Comparison of ENCODE assay signal across 24 mouse cellular contexts in genomic region chr13:98921276-98921675, GRCm38 (mm10). TPM values are rescaled to one million over a fixed set of nuclear protein-coding genes. Genes with fewer than 3 reads are reported as not detected.
DNase-seq lines count a peak whose midpoint lies in the region; ATAC-seq and TF ChIP-seq lines count a peak whose summit lies in the region.
"Had no signal": no experiment of that assay in that cellular context is flagged by ENCODE, and none has a peak within 500 bp of the region (broad histone marks: within the 10 kb centered on the region; RNA-seq: fewer than 3 reads in every experiment).

No protein-coding gene starts in this region.

- H3K27me3 ChIP-seq in forebrain, embryonic 13.5 days = no peaks in the 10 kb centered on the region
- H3K27me3 ChIP-seq in forebrain, embryonic 14.5 days (replicated peaks; ENCODE audit: control insufficient read depth, insufficient read depth, low read length) = no peaks in the 10 kb centered on the region
- H3K27me3 ChIP-seq in megakaryocyte, embryonic 14.5 days (replicated peaks) = no peaks in the 10 kb centered on the region
- H3K27me3 ChIP-seq in E14TG2a.4 (ENCODE audit: insufficient read depth, low read length) = no peaks in the 10 kb centered on the region
- H3K27me3 ChIP-seq: forebrain, embryonic 15.5 days; heart, embryonic 12.5 days; heart, embryonic 15.5 days; hindbrain, embryonic 15.5 days had no signal

- H3K4me2 ChIP-seq in forebrain, embryonic 13.5 days = peak overlapping the region; percentile 1; the same call in 1 of the 2 replicates
- no peak overlapping the region for H3K4me2 ChIP-seq in forebrain, embryonic 14.5 days (ENCODE audit: low read length)
- H3K4me2 ChIP-seq: forebrain, embryonic 15.5 days; heart, embryonic 12.5 days; heart, embryonic 15.5 days; hindbrain, embryonic 15.5 days had no signal

- ATAC-seq in forebrain, embryonic 13.5 days = no peak
- no peak for ATAC-seq in forebrain, embryonic 14.5 days
- no peak for ATAC-seq in megakaryocyte, adult 5-6 weeks (ENCODE audit: poor library complexity, severe bottlenecking)
- ATAC-seq: forebrain, embryonic 15.5 days; intestine, postnatal 0 days had no signal

- H3K4me1 ChIP-seq in forebrain, embryonic 13.5 days = peaks cover 31% of the 10 kb centered on the region
- H3K4me1 ChIP-seq in forebrain, embryonic 14.5 days (ENCODE audit: control insufficient read depth, insufficient read depth, low read length) = peaks cover 12% of the 10 kb centered on the region; the same call in 1 of the 2 replicates
- H3K4me1 ChIP-seq in megakaryocyte, embryonic 14.5 days = peaks cover 55% of the 10 kb centered on the region
- peaks cover 79% of the 10 kb centered on the region for H3K4me1 ChIP-seq in E14TG2a.4 (replicated peaks; ENCODE audit: low read depth, low read length)

- no peak overlapping the region for H3K9ac ChIP-seq in forebrain, embryonic 13.5 days
- no peak overlapping the region for H3K9ac ChIP-seq in forebrain, embryonic 14.5 days (ENCODE audit: low read length)
- H3K9ac ChIP-seq: forebrain, embryonic 15.5 days; heart, embryonic 12.5 days; heart, embryonic 15.5 days; hindbrain, embryonic 15.5 days had no signal

- DNase-seq in forebrain, embryonic 14.5 days (ENCODE audit: low spot score) = no peak
- DNase-seq in ZHBTc4 (ENCODE audit: low read depth, low spot score) = peak; percentile 61
- no peak for DNase-seq in layer of hippocampus, adult 8-10 months (ENCODE audit: low spot score in 2 of 2)
- DNase-seq in c-Kit-positive CD71-positive TER-119-positive erythroid progenitor cells, embryonic 14.5 days (ENCODE audit: low spot score) = no peak
- DNase-seq: adrenal gland, postnatal 10 days; adrenal gland, postnatal 36 days; cerebellum, adult 11 months; cerebellum, adult 8-10 months; cerebellum, postnatal 10 days; gastrocnemius, postnatal 10 days; gastrocnemius, postnatal 36 days; heart, postnatal 10 days; heart, postnatal 36 days had no signal

- H3K36me3 ChIP-seq in forebrain, embryonic 13.5 days (ENCODE audit: poor library complexity, severe bottlenecking) = peaks cover 50% of the 10 kb centered on the region
- H3K36me3 ChIP-seq in forebrain, embryonic 14.5 days (ENCODE audit: control insufficient read depth, insufficient read depth, low read length) = peaks cover 22% of the 10 kb centered on the region
- H3K36me3 ChIP-seq in megakaryocyte, embryonic 14.5 days (replicated peaks; ENCODE audit: low read length) = peaks cover 40% of the 10 kb centered on the region
- H3K36me3 ChIP-seq in E14TG2a.4 (ENCODE audit: insufficient read depth, low read length) = peaks cover 23% of the 10 kb centered on the region
- H3K36me3 ChIP-seq: forebrain, embryonic 15.5 days; hindbrain, embryonic 15.5 days had no signal

- no peak overlapping the region for H3K27ac ChIP-seq in forebrain, embryonic 13.5 days
- no peak overlapping the region for H3K27ac ChIP-seq in forebrain, embryonic 14.5 days (ENCODE audit: low read depth, low read length)
- H3K27ac ChIP-seq: forebrain, embryonic 10.5 days; forebrain, embryonic 15.5 days; heart, embryonic 15.5 days; hindbrain, embryonic 10.5 days; hindbrain, embryonic 15.5 days had no signal

- no peak for TF ChIP-seq CTCF in E14TG2a.4 (conservative IDR thresholded peaks at IDR 0.05; ENCODE audit: low read length)

- 95% methylated on average over 7 of the region's 7 CpGs for WGBS in forebrain, embryonic 13.5 days
- 95% methylated on average over 7 of the region's 7 CpGs for WGBS in forebrain, embryonic 14.5 days

- 0 out of 2 replicates have a peak, but pooled peaks cover 5% of the 10 kb centered on the region for H3K9me3 ChIP-seq in forebrain, embryonic 13.5 days (replicated peaks)
- no peaks in the 10 kb centered on the region for H3K9me3 ChIP-seq in forebrain, embryonic 14.5 days (replicated peaks; ENCODE audit: control insufficient read depth, low read length)
- no peaks in the 10 kb centered on the region for H3K9me3 ChIP-seq in megakaryocyte, embryonic 14.5 days
- H3K9me3 ChIP-seq in E14TG2a.4 (ENCODE audit: low read length) = no peaks in the 10 kb centered on the region
- H3K9me3 ChIP-seq: forebrain, embryonic 15.5 days; heart, embryonic 12.5 days; heart, embryonic 15.5 days; hindbrain, embryonic 15.5 days had no signal

- H3K4me3 ChIP-seq in forebrain, embryonic 13.5 days = no peak overlapping the region
- H3K4me3 ChIP-seq in forebrain, embryonic 14.5 days (ENCODE audit: low read depth, low read length) = no peak overlapping the region
- peak overlapping the region; percentile 24 for H3K4me3 ChIP-seq in megakaryocyte, embryonic 14.5 days (replicated peaks)
- H3K4me3 ChIP-seq in E14TG2a.4 (replicated peaks; ENCODE audit: low read length) = 0 out of 2 replicates have a peak overlapping the region, but pooled peaks have one; percentile 5
- H3K4me3 ChIP-seq: forebrain, embryonic 10.5 days; forebrain, embryonic 15.5 days; heart, embryonic 12.5 days; heart, embryonic 15.5 days; hindbrain, embryonic 10.5 days; hindbrain, embryonic 15.5 days had no signal

RNA-seq across cellular contexts. Expression of gene Tnpo1, which starts 4.9 kb away (rescaled TPM):
- polyA plus RNA-seq in forebrain, embryonic 13.5 days (2015; fragmentation: Nextera tagmentation; extraction: Ambion mirVana) = 62.6 and 74.6 TPM in 2 replicates
- polyA plus RNA-seq in forebrain, embryonic 14.5 days (2014; fragmentation: Nextera tagmentation; extraction: Ambion mirVana) = 59.2 and 75.4 TPM in 2 replicates
- polyA plus RNA-seq in megakaryocyte, embryonic 14.5 days (2012; ENCODE audit: insufficient read depth, low replicate concordance) = 0.41 and 2.3 TPM in 2 replicates
- 81.2 and 94.3 TPM in 2 replicates for total RNA-seq in megakaryocyte, adult 5-6 weeks (2015)
- 87.9 and 89.8 TPM in 2 replicates for total RNA-seq in megakaryocyte, adult 5-6 weeks (2017)
- total RNA-seq in layer of hippocampus, adult 8-10 months (2022) = 10 to 100 TPM; 62.4 to 73.5 (median 71.6) TPM

Comparison
In these comparisons a context has a peak if more than half of its experiments do, and no peak if none do; other contexts are left out.
1. H3K4me3 ChIP-seq: peak in megakaryocyte, embryonic 14.5 days (single experiment) and E14TG2a.4 (single experiment); none in forebrain, embryonic 13.5 days (single experiment) and forebrain, embryonic 14.5 days (single experiment).
2. RNA of gene Tnpo1, which starts 4.9 kb away (polyA plus RNA-seq): 62.6 to 74.6 TPM in forebrain, embryonic 13.5 days and 59.2 to 75.4 TPM in forebrain, embryonic 14.5 days; 0.41 to 2.3 TPM in megakaryocyte, embryonic 14.5 days; every median in the first group is over 10 times any median in the second.